Mouse (Mus musculus): Measurements from ENCODE around the gene Rtl1. TPM values are rescaled to one million over a fixed set of nuclear protein-coding genes. Genes with fewer than 3 reads are reported as not detected.

Gene Rtl1
- polyA plus RNA-seq, 1 experiment, result not detected

GRCm38 (mm10) chr12:109572259-109572658, 27.9 kb downstream of the Rtl1 start:
- DNase-seq (ENCODE audit: low read depth), result no peak

- DNase-seq (ENCODE audit: low read depth), result no peak
Observed at GRCm38 (mm10) chr12:109560111-109560695, 39.9 kb downstream of the Rtl1 start.

GRCm38 (mm10) chr12:109558891-109559487, 41.1 kb downstream of the Rtl1 start:
- no peak for DNase-seq (ENCODE audit: low read depth)

GRCm38 (mm10) chr12:109558226-109558824, 41.8 kb downstream of the Rtl1 start:
- DNase-seq (ENCODE audit: low read depth), result no peak

- no peak for DNase-seq (ENCODE audit: low read depth)
Observed at GRCm38 (mm10) chr12:109555837-109556409, 44.2 kb downstream of the Rtl1 start.

GRCm38 (mm10) chr12:109553568-109553967, 46.6 kb downstream of the Rtl1 start:
- no peak for DNase-seq (ENCODE audit: low read depth)

GRCm38 (mm10) chr12:109552754-109553525, 47.2 kb downstream of the Rtl1 start:
- no peak for DNase-seq (ENCODE audit: low read depth)

- DNase-seq (ENCODE audit: low read depth), result no peak
Observed at GRCm38 (mm10) chr12:109551771-109552170, 48.4 kb downstream of the Rtl1 start.

GRCm38 (mm10) chr12:109547085-109547484, 53.0 kb downstream of the Rtl1 start:
- no peak for DNase-seq (ENCODE audit: low read depth)

GRCm38 (mm10) chr12:109545875-109546732, 54.0 kb downstream of the Rtl1 start:
- no peak for DNase-seq (ENCODE audit: low read depth)

- no peak for DNase-seq (ENCODE audit: low read depth)
Observed at GRCm38 (mm10) chr12:109543281-109543923, 56.7 kb downstream of the Rtl1 start.

- DNase-seq (ENCODE audit: low read depth), result no peak
Observed at GRCm38 (mm10) chr12:109542635-109543249, 57.4 kb downstream of the Rtl1 start.

GRCm38 (mm10) chr12:109542011-109542410, 58.1 kb downstream of the Rtl1 start:
- DNase-seq (ENCODE audit: low read depth), result no peak

GRCm38 (mm10) chr12:109541540-109541899, 58.6 kb downstream of the Rtl1 start:
- DNase-seq (ENCODE audit: low read depth), result no peak

GRCm38 (mm10) chr12:109540739-109541539, 59.2 kb downstream of the Rtl1 start:
- no peak for DNase-seq (ENCODE audit: low read depth)

GRCm38 (mm10) chr12:109539950-109540349, 60.2 kb downstream of the Rtl1 start:
- no peak for DNase-seq (ENCODE audit: low read depth)
